Mouse (Mus musculus) testis, adult 2 months (tissue): ENCODE results near the gene Scyl1. TPM values are rescaled to one million over a fixed set of nuclear protein-coding genes. Genes with fewer than 3 reads are reported as not detected.

ENCODE experiments used
- H3K27ac ChIP-seq: fragments of 200-500 bp; 2 replicates; pipeline ENCODE4 v1.5.1; 2012; ENCODE audit warnings: low read depth, low read length; ENCODE audit not compliant: control insufficient read depth, insufficient read depth
- H3K27me3 ChIP-seq: fragments of 200-500 bp; 2 replicates; pipeline ENCODE4 v1.6.1; 2012; ENCODE audit warnings: mild to moderate bottlenecking, low read length, moderate library complexity; ENCODE audit not compliant: control insufficient read depth, insufficient read depth
- H3K36me3 ChIP-seq: fragments of 200-500 bp; 2 replicates; pipeline ENCODE4 v1.6.1; 2012; ENCODE audit warnings: mild to moderate bottlenecking, low read length; ENCODE audit not compliant: control insufficient read depth, insufficient read depth
- H3K4me1 ChIP-seq: fragments of 200-500 bp; 2 replicates; pipeline ENCODE4 v1.6.1; 2012; ENCODE audit warnings: low read length; ENCODE audit not compliant: control insufficient read depth, insufficient read depth
- H3K4me3 ChIP-seq: fragments of 200-500 bp; 2 replicates; pipeline ENCODE4 v1.5.1; 2012; ENCODE audit warnings: low read depth, mild to moderate bottlenecking, low read length, moderate library complexity, mixed read lengths; ENCODE audit not compliant: control insufficient read depth
- CTCF ChIP-seq: fragments of 200-500 bp; IDR thresholded peaks from 2 replicates; pipeline ENCODE4 v1.5.1; 2012; ENCODE audit warnings: low read depth, mild to moderate bottlenecking, inconsistent platforms, low read length, moderate library complexity; ENCODE audit not compliant: control insufficient read depth, insufficient read depth, insufficient replicate concordance
- POLR2A ChIP-seq: fragments of 200-500 bp; IDR thresholded peaks from 2 replicates; pipeline ENCODE4 v1.6.1; 2012; ENCODE audit warnings: low read depth, mild to moderate bottlenecking, inconsistent platforms, low read length, moderate library complexity; ENCODE audit not compliant: control insufficient read depth
- polyA plus RNA-seq: library from polyadenylated mRNA; depleted of rRNA; stranded (reverse); fragments of >200 nt; gene quantifications from 2 replicates; pipeline ENCODE4 v1.2.3, GENCODE M21; 2012

Gene Scyl1
- polyA plus RNA-seq, 1 experiment = 43.1 TPM

GRCm38 (mm10) chr19:5802011-5802786 is 31.0 kb upstream of the Scyl1 start:
- H3K4me1 ChIP-seq = peaks cover 23% of the 10 kb centered on the region
- TF ChIP-seq POLR2A (peak; percentile 100), CTCF (peak; percentile 6; the same call in 1 of the 2 replicates)
- peak overlapping the region; percentile 100 for H3K27ac ChIP-seq
- no peaks in the 10 kb centered on the region for H3K27me3 ChIP-seq
- H3K4me3 ChIP-seq = peak overlapping the region; percentile 100
- H3K36me3 ChIP-seq = peaks cover 8% of the 10 kb centered on the region

DNA sequence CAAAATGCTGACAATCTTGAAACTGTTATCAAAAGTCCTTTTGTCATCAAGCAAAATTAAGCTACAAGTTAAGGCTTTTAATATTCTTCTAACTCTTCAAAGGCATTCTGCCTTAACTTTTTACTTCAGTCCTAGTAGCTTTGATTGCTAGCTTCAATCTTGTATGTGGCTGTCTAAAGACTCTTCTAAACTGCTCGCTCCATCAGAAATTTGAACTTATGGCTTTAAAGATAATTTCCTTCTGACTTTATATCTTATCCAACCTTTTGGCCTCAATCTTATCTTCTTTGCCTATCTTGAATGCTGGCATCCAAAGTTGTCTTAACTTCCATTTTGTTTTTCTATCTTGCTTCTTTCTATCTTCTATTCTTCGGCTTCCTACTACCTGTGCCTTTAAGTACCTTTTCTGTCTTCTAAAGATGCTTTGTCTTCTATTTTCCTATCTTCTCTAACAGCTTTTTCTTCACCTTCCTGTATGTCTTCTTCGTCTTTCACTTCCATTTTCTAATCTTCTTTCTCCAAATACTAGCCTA is 30.3 kb upstream of the Scyl1 start:
- Histone ChIP-seq H3K27ac (peak overlapping the region; percentile 88), H3K36me3 (peaks cover 8% of the 10 kb centered on the region), H3K4me1 (peaks cover 20% of the 10 kb centered on the region), H3K27me3 (no peaks in the 10 kb centered on the region), H3K4me3 (peak overlapping the region; percentile 99)
- TF ChIP-seq CTCF = no peak

DNA sequence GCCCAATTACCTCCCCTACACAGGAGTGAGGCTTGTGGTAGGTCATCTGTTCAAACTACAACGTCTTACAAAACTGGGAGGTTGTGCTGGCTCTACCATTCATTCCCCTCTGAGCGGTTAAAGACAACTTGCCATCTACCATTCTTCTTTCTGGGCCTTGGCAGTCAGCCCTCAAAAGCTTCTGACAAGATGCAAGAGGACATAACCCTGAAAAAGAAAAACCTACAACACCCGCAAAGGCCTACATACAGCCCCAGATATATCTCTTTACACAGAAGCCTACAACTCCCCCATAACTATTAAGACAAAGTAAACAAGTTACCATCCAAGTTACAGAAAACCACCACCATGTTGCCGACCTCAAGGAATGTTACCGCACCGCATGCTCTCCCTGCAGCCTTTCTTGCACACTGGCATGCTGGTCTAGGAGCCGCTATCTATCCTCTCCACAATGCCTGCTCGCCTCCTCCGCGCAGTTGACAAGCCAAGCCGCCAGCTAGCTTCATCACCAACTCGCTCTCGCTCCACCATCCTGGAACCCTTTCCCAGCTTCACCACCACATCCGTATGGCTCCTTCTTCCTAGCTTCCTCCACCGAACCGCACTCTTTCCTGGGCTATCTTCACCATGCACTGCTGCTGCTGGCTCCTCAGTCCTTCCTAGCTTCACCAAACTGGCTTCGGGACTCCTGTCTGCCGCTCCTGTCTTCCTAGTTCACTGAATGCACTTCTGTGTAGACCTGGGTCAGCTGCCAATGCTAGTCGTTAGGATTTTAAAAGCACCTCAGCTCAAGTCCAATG is 29.6 kb upstream of the Scyl1 start:
- Histone ChIP-seq H3K4me1 (peaks cover 16% of the 10 kb centered on the region), H3K27me3 (no peaks in the 10 kb centered on the region), H3K27ac (peak overlapping the region; percentile 88), H3K4me3 (peak overlapping the region; percentile 99), H3K36me3 (peaks cover 8% of the 10 kb centered on the region)
- no peak for TF ChIP-seq CTCF
- peak; percentile 52 for TF ChIP-seq POLR2A

- peaks cover 15% of the 10 kb centered on the region for H3K4me1 ChIP-seq
- peaks cover 8% of the 10 kb centered on the region for H3K36me3 ChIP-seq
- TF ChIP-seq CTCF = no peak
- no peak for TF ChIP-seq POLR2A
- no peaks in the 10 kb centered on the region for H3K27me3 ChIP-seq
- H3K27ac ChIP-seq = peak overlapping the region; percentile 56
- H3K4me3 ChIP-seq = peak overlapping the region; percentile 99
These were observed 29.1 kb upstream of the Scyl1 start for GRCm38 (mm10) chr19:5800350-5800631.

GRCm38 (mm10) chr19:5799566-5800349 is 28.5 kb upstream of the Scyl1 start:
- TF ChIP-seq CTCF = no peak
- no peak; the same call in 1 of the 2 replicates for TF ChIP-seq POLR2A
- Histone ChIP-seq H3K4me3 (peak overlapping the region; percentile 99), H3K4me1 (peaks cover 11% of the 10 kb centered on the region)

DNA sequence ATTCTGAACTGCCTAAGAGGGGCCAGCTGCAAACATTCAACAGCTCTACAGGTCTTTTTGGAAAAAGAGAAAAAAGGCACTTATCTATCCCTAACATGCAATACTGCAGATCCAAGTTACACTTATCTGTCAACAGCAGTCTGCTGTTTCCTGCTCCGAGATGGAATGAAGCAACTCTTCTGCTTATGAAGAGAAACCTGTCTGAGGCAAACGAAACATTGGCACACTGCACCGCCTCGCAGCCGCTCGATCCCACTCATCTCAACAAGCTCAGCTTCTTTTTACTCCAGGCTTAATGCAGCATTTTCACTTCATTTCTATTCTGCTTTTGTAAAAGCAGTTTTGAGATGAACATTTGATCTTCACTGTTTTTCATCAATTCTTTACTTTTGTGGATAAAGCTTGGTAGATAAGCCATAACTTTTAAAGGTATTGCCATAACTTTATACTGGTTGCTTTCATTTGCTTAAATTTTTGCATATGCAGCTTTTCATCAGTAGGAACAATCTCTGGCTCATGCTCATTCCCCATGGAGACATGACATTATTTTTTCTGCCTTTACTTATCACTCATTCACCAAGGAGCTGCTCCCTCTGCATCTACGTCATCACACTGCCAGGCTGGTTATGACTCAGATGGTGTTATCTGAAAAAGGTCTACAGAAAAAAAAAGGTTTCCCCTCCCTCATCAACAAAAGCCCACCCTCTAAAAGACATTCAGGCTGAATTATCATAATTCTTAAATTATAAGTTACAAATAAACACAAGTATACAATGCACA is 27.7 kb upstream of the Scyl1 start:
- Histone ChIP-seq H3K36me3 (peaks cover 8% of the 10 kb centered on the region), H3K4me1 (peaks cover 4% of the 10 kb centered on the region), H3K4me3 (peak overlapping the region; percentile 83), H3K27me3 (no peaks in the 10 kb centered on the region), H3K27ac (0 out of 2 replicates have a peak overlapping the region, but pooled peaks have one; percentile 32)
- TF ChIP-seq POLR2A (no peak; the same call in 1 of the 2 replicates), CTCF (no peak)

More at GRCm38 (mm10) chr19:5799566-5800349, 28.5 kb upstream of the Scyl1 start:
- no peaks in the 10 kb centered on the region for H3K27me3 ChIP-seq
- H3K27ac ChIP-seq = peak overlapping the region; percentile 56
- peaks cover 8% of the 10 kb centered on the region for H3K36me3 ChIP-seq
